Mouse (Mus musculus) hindbrain, embryonic 11.5 days (tissue): ENCODE measurements around the gene Acvr1c. TPM values are rescaled to one million over a fixed set of nuclear protein-coding genes. Genes with fewer than 3 reads are reported as not detected.
A peak's percentile ranks its signal among the peaks of the same experiment; 100 is the strongest.

Experiments used
- ATAC-seq: fragments of 200-750 bp; cut with Nextera tagmentation; 2 replicates; pipeline ENCODE4 v1.8.0; 2017; ENCODE audit warnings: mild to moderate bottlenecking, moderate TSS enrichment, moderate library complexity; ENCODE audit not compliant: low FRiP score
- DNase-seq: peaks from one replicate; pipeline ENCODE4 v3.0.0-alpha.2; 2015; ENCODE audit warnings: low spot score
- H3K27ac ChIP-seq: fragments of 300-500 bp; sonication (generic); 2 replicates; pipeline ENCODE4 v1.5.1; 2014; ENCODE audit warnings: mild to moderate bottlenecking, low read depth, low read length
- H3K27me3 ChIP-seq: fragments of 300-500 bp; sonication (generic); 2 replicates; pipeline ENCODE4 v1.6.1; 2014; ENCODE audit warnings: mild to moderate bottlenecking, low read length, moderate library complexity, mixed read lengths; ENCODE audit not compliant: control insufficient read depth, insufficient read depth
- H3K36me3 ChIP-seq: fragments of 300-500 bp; sonication (generic); 2 replicates; pipeline ENCODE4 v1.6.1; 2014; ENCODE audit warnings: mild to moderate bottlenecking, low read length, moderate library complexity, mixed read lengths; ENCODE audit not compliant: control insufficient read depth, insufficient read depth
- H3K4me1 ChIP-seq: fragments of 300-500 bp; sonication (generic); replicated peaks from 2 replicates; pipeline ENCODE4 v1.6.1; 2014; ENCODE audit warnings: low read length, mixed read lengths; ENCODE audit not compliant: control insufficient read depth, insufficient read depth
- H3K4me2 ChIP-seq: fragments of 300-500 bp; sonication (generic); replicated peaks from 2 replicates; pipeline ENCODE4 v1.6.1; 2014; ENCODE audit warnings: mild to moderate bottlenecking, low read depth, low read length
- H3K4me3 ChIP-seq: fragments of 300-500 bp; sonication (generic); 2 replicates; pipeline ENCODE4 v1.5.1; 2014; ENCODE audit warnings: low read depth, low read length
- H3K9ac ChIP-seq: fragments of 300-500 bp; sonication (generic); 2 replicates; pipeline ENCODE4 v1.6.1; 2014; ENCODE audit warnings: low read depth, low read length
- H3K9me3 ChIP-seq: fragments of 300-500 bp; sonication (generic); 2 replicates; pipeline ENCODE4 v1.6.1; 2016; ENCODE audit warnings: low read length; ENCODE audit not compliant: control insufficient read depth
- WGBS: fragments of 180-500 bp; shearing (Covaris S2); extraction: QIAGEN DNeasy Blood & Tissue Kit; methylation state at CpG from one replicate; pipeline ENCODE4 v1.1.7; 2014; 5-methylcytosine and 5-hydroxymethylcytosine counted together
- polyA plus RNA-seq: library from polyadenylated mRNA; unstranded; fragments of >200 nt; fragmentation: Nextera tagmentation; extraction: Ambion mirVana; gene quantifications from 2 replicates; pipeline ENCODE4 v1.2.1, GENCODE M21; 2014

Acvr1c gene
- 0.07 and 0.26 TPM in 2 replicates for polyA plus RNA-seq

GRCm38 (mm10) chr2:58357414-58358131, at the start of gene Acvr1c:
Gene Acvr1c, minus strand, starts transcription at chr2:58357895.
- no peaks in the 10 kb centered on the region for H3K4me1 ChIP-seq
- peak; percentile 44 for DNase-seq
- WGBS = under 1% methylated on average over 55 of the region's 65 CpGs
- peak within 1 kb of the TSS; percentile 34; the same call in 1 of the 2 replicates for H3K9ac ChIP-seq
- H3K36me3 ChIP-seq = no peaks in the 10 kb centered on the region
- H3K4me3 ChIP-seq = peak within 1 kb of the TSS; percentile 54
- peak within 1 kb of the TSS; percentile 100 for H3K4me2 ChIP-seq
- ATAC-seq = peak; percentile 85
- no peak within 1 kb of the TSS for H3K27ac ChIP-seq
- H3K27me3 ChIP-seq = peaks cover 10% of the 10 kb centered on the region
- no peaks in the 10 kb centered on the region for H3K9me3 ChIP-seq

DNA sequence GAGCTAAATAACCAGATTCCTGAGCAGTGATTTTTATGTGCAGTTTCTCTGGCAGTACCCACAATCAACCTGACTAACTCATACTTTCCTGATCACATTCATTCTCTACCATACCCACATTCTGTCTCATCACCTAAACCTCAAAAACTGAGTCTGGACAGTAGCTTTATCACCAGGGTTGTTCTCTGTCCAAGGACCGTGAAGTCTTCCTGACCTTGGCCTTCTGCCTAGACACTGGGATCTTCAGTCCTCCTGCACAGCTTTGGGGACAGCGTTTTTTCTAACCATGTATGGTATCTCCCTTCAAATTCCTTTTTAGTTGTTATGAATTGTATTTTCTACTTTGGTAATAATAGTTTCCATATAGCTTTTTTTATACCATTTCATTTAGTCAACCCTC, 45.8 kb upstream of the Acvr1c start:
- no peak overlapping the region for H3K4me3 ChIP-seq
- ATAC-seq (no peak), DNase-seq (no peak)
- 93% methylated on average over 2 of the region's 2 CpGs for WGBS
- no peaks in the 10 kb centered on the region for H3K27me3 ChIP-seq
- no peaks in the 10 kb centered on the region for H3K36me3 ChIP-seq
- no peak overlapping the region for H3K4me2 ChIP-seq
- no peaks in the 10 kb centered on the region for H3K4me1 ChIP-seq
- H3K27ac ChIP-seq = no peak overlapping the region
- no peaks in the 10 kb centered on the region for H3K9me3 ChIP-seq
- H3K9ac ChIP-seq = no peak overlapping the region

DNA sequence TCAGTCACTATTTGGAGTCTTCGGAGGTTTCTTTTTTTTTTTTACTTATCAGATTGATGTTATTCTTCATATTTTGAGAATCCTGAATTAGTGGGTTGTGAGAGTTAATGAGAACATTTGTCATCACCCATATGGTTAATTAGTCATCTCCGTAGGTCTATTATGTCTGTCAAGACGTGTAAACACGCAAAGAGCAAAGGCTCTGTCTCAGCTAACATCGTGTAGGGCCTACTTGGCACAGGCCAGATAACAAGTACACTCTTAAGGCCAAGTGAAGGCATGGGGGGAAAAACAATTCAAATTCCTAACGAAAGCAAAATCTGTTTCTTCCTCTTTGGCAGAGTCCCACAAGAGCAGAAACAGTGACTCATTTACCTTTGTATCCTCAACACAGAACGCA, 30.9 kb upstream of the Acvr1c start:
- no peak for DNase-seq
- WGBS = 92% methylated on average over 7 of the region's 7 CpGs
- no peak overlapping the region for H3K9ac ChIP-seq
- no peak for ATAC-seq
- H3K27ac ChIP-seq = no peak overlapping the region
- no peaks in the 10 kb centered on the region for H3K27me3 ChIP-seq
- H3K4me1 ChIP-seq = no peaks in the 10 kb centered on the region
- no peak overlapping the region for H3K4me3 ChIP-seq
- no peaks in the 10 kb centered on the region for H3K36me3 ChIP-seq
- no peaks in the 10 kb centered on the region for H3K9me3 ChIP-seq
- no peak overlapping the region for H3K4me2 ChIP-seq

DNA sequence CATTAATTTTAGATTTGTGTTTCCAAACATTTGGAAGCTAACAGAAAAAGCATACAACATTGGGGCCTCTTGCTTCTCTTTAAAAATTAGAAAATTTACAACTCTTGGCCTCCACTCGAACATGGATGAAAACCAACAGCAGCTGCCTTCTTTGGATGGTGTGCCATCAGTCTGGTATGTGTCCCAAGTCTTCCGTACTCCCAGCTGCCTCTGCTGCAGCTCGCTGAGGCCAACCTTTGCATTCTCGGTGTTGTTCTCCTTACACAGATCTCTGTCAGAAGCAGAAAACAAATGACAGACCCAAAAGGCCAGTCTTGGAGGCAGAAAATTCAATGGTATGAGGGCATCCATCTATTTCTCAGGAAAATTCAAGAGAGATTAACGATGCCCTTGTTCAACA, 22.3 kb upstream of the Acvr1c start:
- Histone ChIP-seq H3K27ac (no peak overlapping the region), H3K9me3 (no peaks in the 10 kb centered on the region), H3K4me1 (no peaks in the 10 kb centered on the region), H3K27me3 (no peaks in the 10 kb centered on the region), H3K36me3 (no peaks in the 10 kb centered on the region), H3K9ac (no peak overlapping the region), H3K4me2 (no peak overlapping the region), H3K4me3 (no peak overlapping the region)
- WGBS = 56% methylated on average over 5 of the region's 5 CpGs
- DNase-seq (no peak), ATAC-seq (no peak)

GRCm38 (mm10) chr2:58379475-58379874, 21.8 kb upstream of the Acvr1c start:
- DNase-seq = no peak
- Histone ChIP-seq H3K4me1 (no peaks in the 10 kb centered on the region), H3K4me2 (no peak overlapping the region), H3K27ac (no peak overlapping the region), H3K27me3 (no peaks in the 10 kb centered on the region), H3K36me3 (no peaks in the 10 kb centered on the region), H3K9me3 (no peaks in the 10 kb centered on the region), H3K4me3 (no peak overlapping the region), H3K9ac (no peak overlapping the region)
- 70% methylated on average over 1 of the region's 1 CpGs for WGBS
- ATAC-seq = peak; percentile 41; the same call in 1 of the 2 replicates

DNA sequence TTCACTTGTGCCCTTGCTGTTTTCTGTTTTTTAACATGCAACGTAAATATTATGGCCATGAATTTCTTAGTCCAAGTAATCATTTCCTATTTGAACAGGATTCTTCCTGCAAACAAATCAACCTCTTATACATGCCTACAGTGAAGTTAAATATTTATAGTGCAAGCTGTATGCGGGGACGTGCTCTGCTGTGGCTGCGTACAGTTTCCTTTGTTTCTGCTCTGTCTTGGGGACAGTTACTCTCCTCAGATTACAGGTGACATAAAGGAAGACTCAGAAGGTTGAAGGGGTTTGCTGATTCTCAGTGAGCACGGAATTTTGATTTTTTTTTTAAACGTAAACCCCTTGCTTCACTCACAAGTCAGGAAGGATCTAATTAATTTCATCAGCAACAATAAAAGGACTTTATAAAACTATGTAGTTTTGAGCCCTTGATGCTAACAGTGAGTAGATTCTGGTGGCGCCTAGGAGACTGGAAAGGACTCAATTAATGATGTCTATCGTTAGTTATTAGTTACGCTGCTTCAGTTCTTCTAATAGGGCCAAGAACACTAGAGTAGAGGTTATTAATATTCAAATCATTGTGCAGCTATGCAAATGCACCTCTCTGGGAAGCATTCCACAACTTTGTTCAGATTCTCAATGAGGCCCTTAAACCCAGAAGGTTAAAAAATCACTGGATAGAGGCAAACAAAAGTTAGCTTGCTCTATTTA, 19.9 kb upstream of the Acvr1c start:
- H3K4me3 ChIP-seq = no peak overlapping the region
- no peak overlapping the region for H3K4me2 ChIP-seq
- no peaks in the 10 kb centered on the region for H3K27me3 ChIP-seq
- no peak overlapping the region for H3K27ac ChIP-seq
- H3K36me3 ChIP-seq = no peaks in the 10 kb centered on the region
- 67% methylated on average over 9 of the region's 9 CpGs for WGBS
- H3K9me3 ChIP-seq = no peaks in the 10 kb centered on the region
- H3K4me1 ChIP-seq = no peaks in the 10 kb centered on the region
- no peak for DNase-seq
- peak; percentile 33; the same call in 1 of the 2 replicates for ATAC-seq
- H3K9ac ChIP-seq = no peak overlapping the region

DNA sequence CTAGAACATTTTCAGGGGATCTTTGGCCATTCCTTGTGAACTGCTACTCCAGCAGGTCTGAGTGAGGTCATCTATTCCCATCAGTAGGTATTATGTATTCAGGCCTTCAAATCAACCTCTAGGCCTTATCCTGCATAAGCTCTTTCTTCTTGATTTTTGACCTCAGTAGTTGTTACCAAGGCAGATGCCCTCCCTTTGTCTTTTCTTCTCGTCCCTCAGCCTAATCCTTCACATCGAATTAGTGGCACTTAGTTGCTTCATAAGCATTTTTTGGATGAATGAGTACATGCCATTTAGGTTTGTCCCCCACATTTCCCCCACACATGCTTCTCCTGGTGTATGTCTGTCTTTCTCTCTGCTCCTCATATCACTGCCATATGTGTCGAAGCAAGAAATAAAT, 8.5 kb upstream of the Acvr1c start:
- no peak overlapping the region for H3K9ac ChIP-seq
- H3K27ac ChIP-seq = no peak overlapping the region
- DNase-seq (no peak), ATAC-seq (no peak)
- H3K36me3 ChIP-seq = no peaks in the 10 kb centered on the region
- no peak overlapping the region for H3K4me2 ChIP-seq
- WGBS = 86% methylated on average over 3 of the region's 3 CpGs
- no peak overlapping the region for H3K4me3 ChIP-seq
- H3K9me3 ChIP-seq = no peaks in the 10 kb centered on the region
- H3K27me3 ChIP-seq = no peaks in the 10 kb centered on the region
- H3K4me1 ChIP-seq = no peaks in the 10 kb centered on the region

DNA sequence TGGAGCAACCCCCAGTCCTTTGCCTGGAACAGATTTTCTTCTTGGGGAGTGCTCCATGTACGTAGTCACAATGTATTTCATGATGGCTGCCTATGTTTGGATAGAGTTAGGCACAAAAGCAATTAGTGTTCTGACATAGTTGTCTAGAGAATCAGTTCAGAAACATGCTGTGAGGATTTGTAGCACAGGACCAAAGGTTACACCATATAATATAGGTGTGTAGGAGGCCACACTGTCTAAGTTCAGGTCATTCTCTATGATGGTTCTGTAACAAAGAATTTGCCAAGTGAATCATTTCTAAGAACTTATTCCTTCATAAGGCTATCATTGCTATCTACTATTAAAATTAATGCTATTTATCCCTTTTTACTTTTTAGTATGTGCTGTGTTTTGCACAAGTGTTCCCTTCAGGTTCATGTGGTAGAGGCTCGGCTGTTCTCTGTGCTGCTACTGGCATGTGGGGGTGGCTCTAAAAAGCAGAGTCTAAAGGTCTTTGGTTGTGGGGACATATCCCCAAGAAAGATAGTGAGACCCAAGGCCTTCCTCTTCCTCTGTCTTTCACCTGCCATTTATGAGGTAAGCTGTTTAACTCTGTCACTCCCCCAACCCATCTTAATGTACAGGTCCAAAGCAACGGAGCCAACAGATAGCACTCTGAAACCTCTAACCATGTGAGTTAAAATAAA, 3.8 kb upstream of the Acvr1c start:
- Histone ChIP-seq H3K4me2 (no peak overlapping the region), H3K9me3 (no peaks in the 10 kb centered on the region), H3K9ac (no peak overlapping the region), H3K4me3 (no peak overlapping the region), H3K27me3 (peaks cover 10% of the 10 kb centered on the region), H3K36me3 (no peaks in the 10 kb centered on the region), H3K4me1 (no peaks in the 10 kb centered on the region), H3K27ac (no peak overlapping the region)
- 90% methylated on average over 3 of the region's 3 CpGs for WGBS
- DNase-seq = no peak
- no peak for ATAC-seq
